12 mouse cellular contexts compared by ENCODE assay signal in the genomic region with DNA sequence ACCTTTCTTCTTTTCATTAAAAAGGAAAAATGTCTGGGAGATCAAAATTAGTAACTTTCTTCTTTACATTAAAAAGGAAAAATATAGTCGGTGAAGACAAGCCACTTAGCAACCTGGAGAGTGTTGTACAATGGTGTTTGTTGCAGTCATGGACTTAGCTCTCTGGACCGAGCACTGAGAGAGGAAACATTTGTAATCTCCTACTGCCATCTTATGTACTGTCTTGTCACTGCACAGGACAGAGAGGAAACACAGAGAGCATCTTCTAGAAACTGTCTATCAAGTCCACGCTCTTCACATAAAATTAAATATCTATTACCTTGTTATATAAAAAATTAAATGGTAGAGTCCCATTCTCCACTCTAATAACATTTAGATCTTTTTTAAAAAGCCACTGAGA. TPM values are rescaled to one million over a fixed set of nuclear protein-coding genes. Genes with fewer than 3 reads are reported as not detected.
DNase-seq lines count a peak whose midpoint lies in the region; ATAC-seq and TF ChIP-seq lines count a peak whose summit lies in the region.
"Had no signal": no experiment of that assay in that cellular context is flagged by ENCODE, and none has a peak within 500 bp of the region (broad histone marks: within the 10 kb centered on the region; RNA-seq: fewer than 3 reads in every experiment).

No protein-coding gene starts in this region.

- no peaks in the 10 kb centered on the region for H3K36me3 ChIP-seq in forebrain, embryonic 13.5 days (ENCODE audit: poor library complexity, severe bottlenecking)
- H3K36me3 ChIP-seq in forebrain, embryonic 10.5 days (replicated peaks), result no peaks in the 10 kb centered on the region
- no peaks in the 10 kb centered on the region for H3K36me3 ChIP-seq in liver, adult 2 months (ENCODE audit: control insufficient read depth, insufficient read depth, low read length)
- H3K36me3 ChIP-seq in liver, embryonic 12.5 days, result no peaks in the 10 kb centered on the region
- no peaks in the 10 kb centered on the region for H3K36me3 ChIP-seq in neural tube, embryonic 14.5 days (ENCODE audit: control insufficient read depth, insufficient read depth, low read length)
- H3K36me3 ChIP-seq: limb, embryonic 15.5 days; midbrain, embryonic 12.5 days had no signal

- TF ChIP-seq POLR2A in liver, adult 2 months (IDR thresholded peaks at IDR 0.05; ENCODE audit: extremely low read depth, insufficient read depth, low read length), result no peak

- peaks cover 5% of the 10 kb centered on the region; the same call in 1 of the 2 replicates for H3K4me1 ChIP-seq in forebrain, embryonic 13.5 days
- peaks cover 4% of the 10 kb centered on the region; the same call in 1 of the 2 replicates for H3K4me1 ChIP-seq in forebrain, embryonic 10.5 days
- no peaks in the 10 kb centered on the region for H3K4me1 ChIP-seq in liver, adult 2 months (ENCODE audit: control insufficient read depth, insufficient read depth, low read length)
- no peaks in the 10 kb centered on the region for H3K4me1 ChIP-seq in liver, embryonic 12.5 days
- H3K4me1 ChIP-seq in neural tube, embryonic 14.5 days (ENCODE audit: control insufficient read depth, insufficient read depth, low read length), result no peaks in the 10 kb centered on the region
- H3K4me1 ChIP-seq: limb, embryonic 15.5 days; midbrain, embryonic 12.5 days had no signal

- peak; percentile 26; the same call in 1 of the 2 replicates for TF ChIP-seq CTCF in liver, adult 2 months (IDR thresholded peaks at IDR 0.05; ENCODE audit: low read depth, low read length)

- no peak overlapping the region for H3K4me2 ChIP-seq in forebrain, embryonic 13.5 days
- no peak overlapping the region for H3K4me2 ChIP-seq in liver, embryonic 12.5 days
- no peak overlapping the region for H3K4me2 ChIP-seq in neural tube, embryonic 14.5 days (ENCODE audit: low read depth, low read length)
- H3K4me2 ChIP-seq: limb, embryonic 15.5 days; midbrain, embryonic 12.5 days had no signal

- H3K9me3 ChIP-seq in forebrain, embryonic 13.5 days (replicated peaks), result no peaks in the 10 kb centered on the region
- H3K9me3 ChIP-seq in forebrain, embryonic 10.5 days, result 0 out of 2 replicates have a peak, but pooled peaks cover 3% of the 10 kb centered on the region
- H3K9me3 ChIP-seq in liver, embryonic 12.5 days (replicated peaks), result no peaks in the 10 kb centered on the region
- H3K9me3 ChIP-seq in neural tube, embryonic 14.5 days (ENCODE audit: control insufficient read depth, low read length), result no peaks in the 10 kb centered on the region
- H3K9me3 ChIP-seq: limb, embryonic 15.5 days; midbrain, embryonic 12.5 days had no signal

- no peak for DNase-seq in forebrain, embryonic 10.5 days (ENCODE audit: extremely low spot score, low spot score)
- peak; percentile 44 for DNase-seq in liver, adult 2 months (ENCODE audit: extremely low read depth, low read depth, low spot score)
- DNase-seq in brain, adult 2 months (ENCODE audit: low read depth, low spot score), result peak; percentile 62
- no peak for DNase-seq in cerebellum, postnatal 4 days (ENCODE audit: low spot score in 2 of 2)
- DNase-seq: kidney, postnatal 25 days; thymus, postnatal 36 days had no signal

- no peak overlapping the region for H3K27ac ChIP-seq in forebrain, embryonic 13.5 days
- H3K27ac ChIP-seq in forebrain, embryonic 10.5 days, result no peak overlapping the region
- no peak overlapping the region for H3K27ac ChIP-seq in liver, adult 2 months (replicated peaks; ENCODE audit: insufficient read depth, low read depth, low read length)
- H3K27ac ChIP-seq in liver, embryonic 12.5 days, result no peak overlapping the region
- no peak overlapping the region for H3K27ac ChIP-seq in neural tube, embryonic 14.5 days (ENCODE audit: low read depth, low read length)
- H3K27ac ChIP-seq: limb, embryonic 15.5 days; midbrain, embryonic 12.5 days had no signal

- no peak overlapping the region for H3K9ac ChIP-seq in forebrain, embryonic 13.5 days
- H3K9ac ChIP-seq in liver, adult 2 months (ENCODE audit: low read depth, low read length), result no peak overlapping the region
- no peak overlapping the region for H3K9ac ChIP-seq in liver, embryonic 12.5 days
- no peak overlapping the region for H3K9ac ChIP-seq in neural tube, embryonic 14.5 days (replicated peaks; ENCODE audit: low read depth, low read length)
- H3K9ac ChIP-seq: limb, embryonic 15.5 days; midbrain, embryonic 12.5 days had no signal

- H3K27me3 ChIP-seq in forebrain, embryonic 13.5 days, result no peaks in the 10 kb centered on the region
- no peaks in the 10 kb centered on the region for H3K27me3 ChIP-seq in forebrain, embryonic 10.5 days (ENCODE audit: poor library complexity, severe bottlenecking)
- H3K27me3 ChIP-seq in liver, adult 2 months (ENCODE audit: control insufficient read depth, insufficient read depth, low read length), result no peaks in the 10 kb centered on the region
- no peaks in the 10 kb centered on the region for H3K27me3 ChIP-seq in liver, embryonic 12.5 days (replicated peaks)
- no peaks in the 10 kb centered on the region for H3K27me3 ChIP-seq in neural tube, embryonic 14.5 days (ENCODE audit: control insufficient read depth, insufficient read depth, low read length)
- H3K27me3 ChIP-seq: limb, embryonic 15.5 days; midbrain, embryonic 12.5 days had no signal

- 60% methylated on average over 3 of the region's 3 CpGs for WGBS in forebrain, embryonic 13.5 days
- 58% methylated on average over 3 of the region's 3 CpGs for WGBS in forebrain, embryonic 10.5 days
- WGBS in liver, adult 2 months, result 43% methylated on average over 3 of the region's 3 CpGs
- WGBS in liver, embryonic 12.5 days (ENCODE audit: insufficient replicate concordance), result 45% methylated on average over 3 of the region's 3 CpGs
- 66% methylated on average over 3 of the region's 3 CpGs for WGBS in neural tube, embryonic 14.5 days

- peak; percentile 69; the same call in 1 of the 2 replicates for ATAC-seq in forebrain, embryonic 13.5 days
- ATAC-seq in liver, embryonic 12.5 days, result no peak
- peak; percentile 90 for ATAC-seq in neural tube, embryonic 14.5 days (ENCODE audit: low read depth)
- ATAC-seq in monocyte, adult 5-6 weeks (replicated peaks; ENCODE audit: insufficient number of reproducible peaks, low FRiP score, low TSS enrichment, poor library complexity, severe bottlenecking), result no peak

- no peaks in the 10 kb centered on the region for H3K79me2 ChIP-seq in liver, adult 2 months (ENCODE audit: control insufficient read depth, insufficient read depth, low read length)

- no peak overlapping the region for H3K4me3 ChIP-seq in forebrain, embryonic 13.5 days
- H3K4me3 ChIP-seq in forebrain, embryonic 10.5 days, result no peak overlapping the region
- H3K4me3 ChIP-seq in liver, adult 2 months (ENCODE audit: insufficient read depth, low read depth, low read length), result no peak overlapping the region
- no peak overlapping the region for H3K4me3 ChIP-seq in liver, embryonic 12.5 days
- H3K4me3 ChIP-seq in neural tube, embryonic 14.5 days (ENCODE audit: low read depth, low read length), result no peak overlapping the region
- H3K4me3 ChIP-seq: limb, embryonic 15.5 days; midbrain, embryonic 12.5 days had no signal

RNA-seq across cellular contexts. Expression of a gene that starts 14.8 kb away (rescaled TPM):
- polyA plus RNA-seq in forebrain, embryonic 13.5 days (2015; fragmentation: Nextera tagmentation; extraction: Ambion mirVana), result 30.8 and 31.8 TPM in 2 replicates
- 27.5 and 29.8 TPM in 2 replicates for polyA plus RNA-seq in forebrain, embryonic 10.5 days (2016; fragmentation: Nextera tagmentation; extraction: Ambion mirVana)
- 1.6 and 2.1 TPM in 2 replicates for total RNA-seq in liver, adult 2 months (2014; rRNA removed)
- 0.91 and 1.3 TPM in 2 replicates for polyA plus RNA-seq in liver, adult 2 months (2012; rRNA removed)
- polyA plus RNA-seq in liver, embryonic 12.5 days (2016; fragmentation: Nextera tagmentation; extraction: Ambion mirVana), result 3.0 and 3.2 TPM in 2 replicates
- polyA plus RNA-seq in neural tube, embryonic 14.5 days (2014; fragmentation: Nextera tagmentation; extraction: Ambion mirVana), result 37.9 and 43.7 TPM in 2 replicates
- 1.5 TPM in 1 of 3 replicates, not detected in the others for total RNA-seq in monocyte, adult 5-6 weeks (2017)

Comparison
In these comparisons a context has a peak if more than half of its experiments do, and no peak if none do; other contexts are left out.
1. ATAC-seq: peak in forebrain, embryonic 13.5 days (single experiment) and neural tube, embryonic 14.5 days (single experiment); none in liver, embryonic 12.5 days (single experiment) and monocyte, adult 5-6 weeks (single experiment).
2. DNase-seq: peak in liver, adult 2 months (single experiment) and brain, adult 2 months (single experiment); none in forebrain, embryonic 10.5 days (single experiment) and cerebellum, postnatal 4 days (0 of 2).